Mouse (Mus musculus) ES-E14 (cell line): ENCODE measurements around the gene Manba. TPM values are rescaled to one million over a fixed set of nuclear protein-coding genes. Genes with fewer than 3 reads are reported as not detected.

ENCODE experiments used
- DNase-seq: peaks from one replicate; pipeline ENCODE4 v3.0.0-alpha.2; 2013; ENCODE audit warnings: low read depth, low spot score
- H3K27ac ChIP-seq: 2 replicates; pipeline ENCODE4 v1.5.1; 2012; ENCODE audit warnings: low read depth, mild to moderate bottlenecking, low read length, moderate library complexity, mixed read lengths; ENCODE audit not compliant: poor library complexity, insufficient read depth, severe bottlenecking
- H3K36me3 ChIP-seq: 2 replicates; pipeline ENCODE4 v1.6.1; 2012; ENCODE audit warnings: mild to moderate bottlenecking, low read length, moderate library complexity, mixed read lengths; ENCODE audit not compliant: control insufficient read depth, poor library complexity, insufficient read depth, severe bottlenecking
- H3K4me1 ChIP-seq, 2 experiments: fragments of 150-350 bp in 1 of 2; sonication (generic) in 1 of 2; 2 replicates each; pipeline ENCODE4 v1.6.1; 2012; ENCODE audit warnings: low read length in 2 of 2, mild to moderate bottlenecking in 1 of 2, mixed read lengths in 1 of 2; ENCODE audit not compliant: control insufficient read depth in 2 of 2, insufficient read depth in 2 of 2, poor library complexity in 1 of 2
- H3K4me3 ChIP-seq, 2 experiments: fragments of 150-350 bp in 1 of 2; sonication (generic) in 1 of 2; 2 replicates each; pipeline ENCODE4 v1.5.1; 2012; ENCODE audit warnings: low read length in 2 of 2, low read depth in 1 of 2, mild to moderate bottlenecking in 1 of 2, mixed read lengths in 1 of 2; ENCODE audit not compliant: insufficient read depth in 1 of 2, poor library complexity in 1 of 2, severe bottlenecking in 1 of 2
- H3K9ac ChIP-seq: 2 replicates; pipeline ENCODE4 v1.6.1; 2012; ENCODE audit warnings: low read depth, mild to moderate bottlenecking, low read length, mixed read lengths; ENCODE audit not compliant: poor library complexity, insufficient read depth, severe bottlenecking
- H3K9me3 ChIP-seq: fragments of 150-350 bp; sonication (generic); 2 replicates; pipeline ENCODE4 v1.6.1; 2012; ENCODE audit warnings: low read depth, mild to moderate bottlenecking, low read length; ENCODE audit not compliant: control insufficient read depth, insufficient read depth
- CHD2 ChIP-seq: IDR thresholded peaks from 2 replicates; pipeline ENCODE4 v1.6.1; 2014; ENCODE audit warnings: mild to moderate bottlenecking, low read depth, low read length, inconsistent platforms
- HCFC1 ChIP-seq: IDR thresholded peaks from 2 replicates; pipeline ENCODE4 v1.6.1; 2012; ENCODE audit warnings: low read length, inconsistent platforms, borderline replicate concordance; ENCODE audit not compliant: insufficient read depth
- MAFK ChIP-seq: IDR thresholded peaks from 2 replicates; pipeline ENCODE4 v1.6.1; 2014; ENCODE audit warnings: mild to moderate bottlenecking, low read depth, low read length, inconsistent platforms; ENCODE audit not compliant: insufficient read depth
- ZC3H11A ChIP-seq: IDR thresholded peaks from 2 replicates; pipeline ENCODE4 v1.6.1; 2012; ENCODE audit warnings: low read depth, mild to moderate bottlenecking, inconsistent platforms, low read length, borderline replicate concordance
- ZNF384 ChIP-seq: IDR thresholded peaks from 2 replicates; pipeline ENCODE4 v1.6.1; 2012; ENCODE audit warnings: low read depth, low read length, inconsistent platforms
- in situ Hi-C, 2 experiments: fragments of 600-800 bp; cut with MboI; formaldehyde crosslinking; loops; one replicate each; pipeline ENCODE4 v1.15.1; 2025; ENCODE audit warnings: low sequenced_read_pairs in 2 of 2, inconsistent platforms in 1 of 2; ENCODE audit not compliant: unreplicated experiment in 2 of 2
- total RNA-seq: library from RNA; depleted of rRNA; stranded (reverse); fragments of 300-350 nt; gene quantifications from 2 replicates; pipeline ENCODE4 v1.2.3, GENCODE M21; 2012

The Manba gene
- total RNA-seq, 1 experiment, result 75.2 TPM

- Histone ChIP-seq H3K9ac (0 out of 2 replicates have a peak overlapping the region, but pooled peaks have one; percentile 4), H3K9me3 (no peaks in the 10 kb centered on the region), H3K27ac (no peak overlapping the region; the same call in 1 of the 2 replicates), H3K36me3 (peaks cover 5% of the 10 kb centered on the region; the same call in 1 of the 2 replicates), H3K4me1 (peaks cover 0 to 8% of the 10 kb centered on the region in 2 experiments; a peak in 1 of 4 replicates), H3K4me3 (peak overlapping the region; percentile 17 to 37; a peak in 3 of 4 replicates)
- in situ Hi-C loops, result no loop called here
- TF ChIP-seq ZC3H11A (no peak), CHD2 (no peak), MAFK (no peak), ZNF384 (no peak), HCFC1 (no peak)
- DNase-seq, result no peak
Measured at GRCm38 (mm10) chr3:135594238-135594917, 109.0 kb downstream of the Manba start.

DNA sequence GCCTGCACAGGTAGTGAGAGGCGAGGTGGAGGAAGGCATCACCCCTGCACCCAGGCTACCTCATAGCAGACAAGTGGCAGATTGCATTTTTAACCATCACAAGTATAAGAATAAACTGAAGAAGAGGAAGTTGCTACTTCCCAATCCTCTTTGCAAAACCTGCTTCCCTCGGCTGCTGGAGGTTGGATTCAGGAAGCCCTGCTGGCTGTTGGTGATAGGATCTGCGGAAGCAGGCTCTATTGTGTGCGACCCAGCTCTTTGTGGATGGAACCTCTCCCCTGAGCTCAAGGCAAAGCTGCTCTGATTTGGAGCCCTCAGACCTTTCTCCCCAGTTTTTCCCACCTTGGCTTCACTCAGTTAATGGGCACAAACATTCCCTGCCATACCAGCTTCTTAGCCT lies 111.6 kb downstream of the Manba start:
- TF ChIP-seq ZC3H11A, result no peak
- TF ChIP-seq ZNF384, result no peak
- TF ChIP-seq CHD2, result no peak
- TF ChIP-seq MAFK, result no peak
- TF ChIP-seq HCFC1, result no peak

GRCm38 (mm10) chr3:135598355-135598754 lies 112.9 kb downstream of the Manba start:
- DNase-seq, result no peak
- Histone ChIP-seq H3K9ac (no peak overlapping the region), H3K36me3 (no peaks in the 10 kb centered on the region; the same call in 1 of the 2 replicates), H3K4me1 (peaks cover 0 to 6% of the 10 kb centered on the region in 2 experiments; a peak in 1 of 4 replicates), H3K9me3 (no peaks in the 10 kb centered on the region), H3K27ac (no peak overlapping the region), H3K4me3 (no peak overlapping the region)
- no peak for TF ChIP-seq CHD2
- in situ Hi-C loops, result no loop called here

More for the DNA sequence above, 111.6 kb downstream of the Manba start:
- no peaks in the 10 kb centered on the region; the same call in 1 of the 2 replicates for H3K36me3 ChIP-seq
- H3K9me3 ChIP-seq, result no peaks in the 10 kb centered on the region
- H3K9ac ChIP-seq, result no peak overlapping the region
- peaks cover 0 to 8% of the 10 kb centered on the region in 2 experiments; a peak in 1 of 4 replicates for H3K4me1 ChIP-seq
- H3K4me3 ChIP-seq, result no peak overlapping the region
- no peak for DNase-seq
- in situ Hi-C loops, result no loop called here
- no peak overlapping the region for H3K27ac ChIP-seq

DNA sequence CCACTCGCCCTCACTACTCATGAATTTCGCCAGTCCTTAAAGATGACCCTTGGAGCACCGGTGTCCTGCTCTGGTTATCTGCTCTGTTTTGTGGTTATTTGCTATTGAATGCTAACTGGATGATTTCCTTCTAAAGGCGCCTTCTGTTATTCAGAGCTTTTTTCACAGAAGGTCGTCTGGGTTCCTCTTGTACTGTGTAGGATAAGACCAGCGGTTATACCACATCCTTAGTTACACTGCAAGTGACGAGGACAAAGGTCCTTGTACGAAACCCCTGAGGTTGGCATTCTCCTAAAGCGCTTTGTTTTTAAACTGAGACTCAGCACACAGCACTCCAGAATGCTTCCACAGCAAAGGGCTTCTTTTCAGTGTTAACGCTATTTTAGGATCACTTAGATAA lies 117.3 kb downstream of the Manba start:
- TF ChIP-seq ZC3H11A (no peak), HCFC1 (no peak), MAFK (no peak), CHD2 (no peak), ZNF384 (no peak)

More for the DNA sequence above, 117.3 kb downstream of the Manba start:
- Histone ChIP-seq H3K27ac (no peak overlapping the region), H3K4me3 (no peak overlapping the region), H3K36me3 (peaks cover 2% of the 10 kb centered on the region; the same call in 1 of the 2 replicates), H3K9ac (no peak overlapping the region), H3K9me3 (no peaks in the 10 kb centered on the region), H3K4me1 (peaks cover 4 to 9% of the 10 kb centered on the region in 2 experiments; a peak in 2 of 4 replicates)
- in situ Hi-C loops, result no loop called here
- DNase-seq, result no peak
